Mouse (Mus musculus): ENCODE data around the gene Trio.

The Trio gene

GRCm38 (mm10) chr15:28025447-28026166 lies at the start of gene Trio:
Gene Trio (minus strand): TSS chr15:28025848.
- in situ Hi-C loops (cut with MboI, MseI), result loop anchor here (5.0 kb wide), 2 partner anchors 52 to 132 kb away; no protein-coding TSS in a partner anchor

GRCm38 (mm10) chr15:28074416-28074970 lies 48.8 kb upstream of the Trio start:
- in situ Hi-C loops (cut with MboI, MseI), result no loop called here

GRCm38 (mm10) chr15:28071601-28072000 lies 46.0 kb upstream of the Trio start:
- in situ Hi-C loops (cut with MboI, MseI), result no loop called here

- in situ Hi-C loops (cut with MboI, MseI), result no loop called here
Measured at GRCm38 (mm10) chr15:28070771-28071419, 45.2 kb upstream of the Trio start.

- in situ Hi-C loops (cut with MboI, MseI), result no loop called here
Measured at GRCm38 (mm10) chr15:28070221-28070620, 44.6 kb upstream of the Trio start.

- in situ Hi-C loops (cut with MboI, MseI), result no loop called here
Measured at GRCm38 (mm10) chr15:28067373-28067772, 41.7 kb upstream of the Trio start.

GRCm38 (mm10) chr15:28066468-28066867 lies 40.8 kb upstream of the Trio start:
- in situ Hi-C loops (cut with MboI, MseI), result no loop called here

- in situ Hi-C loops (cut with MboI, MseI), result no loop called here
Measured at GRCm38 (mm10) chr15:28065572-28065971, 39.9 kb upstream of the Trio start.

- in situ Hi-C loops (cut with MboI, MseI), result no loop called here
Measured at GRCm38 (mm10) chr15:28064733-28065088, 39.1 kb upstream of the Trio start.

GRCm38 (mm10) chr15:28064081-28064732 lies 38.6 kb upstream of the Trio start:
- in situ Hi-C loops (cut with MboI, MseI), result no loop called here

- in situ Hi-C loops (cut with MboI, MseI), result no loop called here
Measured at GRCm38 (mm10) chr15:28063466-28063865, 37.8 kb upstream of the Trio start.

- in situ Hi-C loops (cut with MboI, MseI), result no loop called here
Measured at GRCm38 (mm10) chr15:28062016-28062415, 36.4 kb upstream of the Trio start.

GRCm38 (mm10) chr15:28060977-28061376 lies 35.3 kb upstream of the Trio start:
- in situ Hi-C loops (cut with MboI, MseI), result no loop called here

GRCm38 (mm10) chr15:28060423-28060822 lies 34.8 kb upstream of the Trio start:
- in situ Hi-C loops (cut with MboI, MseI), result no loop called here

- in situ Hi-C loops (cut with MboI, MseI), result no loop called here
Measured at GRCm38 (mm10) chr15:28057545-28057944, 31.9 kb upstream of the Trio start.

GRCm38 (mm10) chr15:28054731-28055130 lies 29.1 kb upstream of the Trio start:
- in situ Hi-C loops (cut with MboI, MseI), result no loop called here

- in situ Hi-C loops (cut with MboI, MseI), result no loop called here
Measured at GRCm38 (mm10) chr15:28054111-28054510, 28.5 kb upstream of the Trio start.

GRCm38 (mm10) chr15:28053226-28053625 lies 27.6 kb upstream of the Trio start:
- in situ Hi-C loops (cut with MboI, MseI), result no loop called here

GRCm38 (mm10) chr15:28051811-28052210 lies 26.2 kb upstream of the Trio start:
- in situ Hi-C loops (cut with MboI, MseI), result no loop called here

- in situ Hi-C loops (cut with MboI, MseI), result no loop called here
Measured at GRCm38 (mm10) chr15:28051104-28051625, 25.5 kb upstream of the Trio start.

GRCm38 (mm10) chr15:28047711-28048110 lies 22.1 kb upstream of the Trio start:
- in situ Hi-C loops (cut with MboI, MseI), result no loop called here

GRCm38 (mm10) chr15:28041158-28041865 lies 15.7 kb upstream of the Trio start:
- in situ Hi-C loops (cut with MboI, MseI), result no loop called here

Data from regulatory T cell (primary cell).